Mouse (Mus musculus): Measurements from ENCODE around the gene 2210408I21Rik. TPM values are rescaled to one million over a fixed set of nuclear protein-coding genes. Genes with fewer than 3 reads are reported as not detected.

Gene 2210408I21Rik
- total and polyA plus RNA-seq, 3 experiments = 1.6 to 4.0 TPM; not detected in 1

DNA sequence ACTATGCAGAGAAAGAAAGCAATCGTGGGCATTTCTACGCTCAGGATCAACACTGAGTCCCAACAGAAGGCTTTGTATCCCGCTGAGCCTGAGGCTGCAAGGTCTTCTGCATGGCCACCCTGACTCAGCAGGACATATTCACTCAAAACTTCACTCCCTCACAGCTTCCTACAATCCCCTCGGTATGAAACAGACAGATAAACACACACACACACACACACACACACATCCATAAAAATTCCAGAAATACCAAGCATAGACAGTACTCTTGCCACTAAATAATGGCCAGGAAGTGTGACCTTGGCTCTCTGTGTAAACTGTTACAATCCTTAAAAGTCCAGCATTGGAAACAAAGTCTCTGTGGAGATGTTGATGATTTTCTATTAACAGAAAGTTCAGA, 458.7 kb downstream of the 2210408I21Rik start:
- H3K4me1 ChIP-seq (ENCODE audit: control insufficient read depth in 1 of 2, insufficient read depth in 2 of 2, low read length in 2 of 2) = no peaks in the 10 kb centered on the region

DNA sequence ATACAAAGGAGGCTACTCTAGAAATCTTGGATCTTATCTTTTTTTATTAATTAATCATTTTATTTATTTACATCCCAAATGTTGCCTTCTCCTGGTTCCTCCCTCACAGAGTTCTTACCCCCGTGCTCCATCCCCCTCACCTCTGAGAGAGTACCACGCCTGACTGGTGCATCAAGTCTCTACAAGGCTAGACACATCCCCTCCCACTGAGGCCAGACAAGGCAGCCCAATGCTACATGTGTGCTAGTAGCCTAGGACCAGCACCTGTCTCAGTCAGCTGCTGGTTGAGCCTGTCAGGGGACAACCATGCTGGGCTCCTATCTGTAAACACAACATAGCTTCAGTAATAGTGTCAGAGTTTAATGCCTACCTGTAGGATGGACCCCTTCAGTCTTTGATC, 480.0 kb downstream of the 2210408I21Rik start:
- Histone ChIP-seq H3K4me3 (ENCODE audit: control insufficient read depth in 1 of 2, insufficient read depth in 1 of 2, low read depth in 2 of 2, low read length in 2 of 2) (no peak overlapping the region), H3K4me1 (ENCODE audit: control insufficient read depth in 1 of 2, insufficient read depth in 2 of 2, low read length in 2 of 2) (no peaks in the 10 kb centered on the region), H3K9ac (ENCODE audit: control insufficient read depth, low read depth, low read length, poor library complexity, severe bottlenecking) (no peak overlapping the region), H3K27ac (ENCODE audit: control insufficient read depth, low read depth, low read length) (no peak overlapping the region), H3K79me2 (ENCODE audit: control insufficient read depth, insufficient read depth, low read length, poor library complexity) (no peaks in the 10 kb centered on the region), H3K9me3 (replicated peaks; ENCODE audit: insufficient read depth, low read length) (no peaks in the 10 kb centered on the region), H3K27me3 (ENCODE audit: control insufficient read depth in 1 of 2, insufficient read depth in 2 of 2, low read length in 2 of 2) (no peaks in the 10 kb centered on the region), H3K36me3 (ENCODE audit: control insufficient read depth in 1 of 2, insufficient read depth in 2 of 2, low read length in 2 of 2) (no peaks in the 10 kb centered on the region)
- TF ChIP-seq USF2 (IDR thresholded peaks at IDR 0.05; ENCODE audit: borderline replicate concordance in 1 of 2, insufficient read depth in 1 of 2, low read depth in 1 of 2, low read length in 2 of 2) = no peak
- TF ChIP-seq POLR2AphosphoS2 (IDR thresholded peaks at IDR 0.05; ENCODE audit: low read length) = no peak
- no peak for TF ChIP-seq CTCF (IDR thresholded peaks at IDR 0.05 in 2 of 3, conservative IDR thresholded peaks at IDR 0.05 in 1 of 3; ENCODE audit: control insufficient read depth in 1 of 3, insufficient read depth in 1 of 3, low read depth in 2 of 3, low read length in 3 of 3, poor library complexity in 1 of 3, severe bottlenecking in 1 of 3)
- DNase-seq (ENCODE audit: low read depth, low spot score) = no peak

More for the DNA sequence above, 458.7 kb downstream of the 2210408I21Rik start:
- TF ChIP-seq EP300 (IDR thresholded peaks at IDR 0.05; ENCODE audit: low read depth in 1 of 2, low read length in 2 of 2) = no peak
- no peak for TF ChIP-seq SMC3 (IDR thresholded peaks at IDR 0.05; ENCODE audit: low read depth, low read length)
- no peak for TF ChIP-seq MEF2A (IDR thresholded peaks at IDR 0.05; ENCODE audit: extremely low read depth, insufficient replicate concordance, low read depth, low read length, poor library complexity, severe bottlenecking)
- no peak for TF ChIP-seq MYB (IDR thresholded peaks at IDR 0.05; ENCODE audit: low read depth, low read length)
- no peak for TF ChIP-seq MXI1 (IDR thresholded peaks at IDR 0.05; ENCODE audit: low read depth, low read length)
- TF ChIP-seq HCFC1 (IDR thresholded peaks at IDR 0.05; ENCODE audit: low read depth, low read length) = no peak
- no peak for TF ChIP-seq UBTF (IDR thresholded peaks at IDR 0.05; ENCODE audit: borderline replicate concordance, insufficient read depth, low read depth, low read length)
- TF ChIP-seq RCOR1 (IDR thresholded peaks at IDR 0.05; ENCODE audit: low read depth, low read length) = no peak
- TF ChIP-seq NELFE (IDR thresholded peaks at IDR 0.05; ENCODE audit: low read depth, low read length) = no peak
- no peak for TF ChIP-seq ZKSCAN1 (IDR thresholded peaks at IDR 0.05; ENCODE audit: low read depth, low read length)
- TF ChIP-seq CTCF (IDR thresholded peaks at IDR 0.05 in 2 of 3, conservative IDR thresholded peaks at IDR 0.05 in 1 of 3; ENCODE audit: control insufficient read depth in 1 of 3, insufficient read depth in 1 of 3, low read depth in 2 of 3, low read length in 3 of 3, poor library complexity in 1 of 3, severe bottlenecking in 1 of 3) = no peak
- no peak for TF ChIP-seq SIN3A (IDR thresholded peaks at IDR 0.05; ENCODE audit: low read length)
- TF ChIP-seq KAT2A (conservative IDR thresholded peaks at IDR 0.05; ENCODE audit: low read depth, low read length) = no peak
- TF ChIP-seq NRF1 (IDR thresholded peaks at IDR 0.05; ENCODE audit: insufficient read depth, low read depth, low read length, poor library complexity, severe bottlenecking) = no peak
- no peak for TF ChIP-seq ZNF384 (IDR thresholded peaks at IDR 0.05; ENCODE audit: low read depth, low read length)
- TF ChIP-seq POLR2A (IDR thresholded peaks at IDR 0.05; ENCODE audit: control insufficient read depth in 1 of 2, insufficient read depth in 1 of 2, low read depth in 1 of 2, low read length in 2 of 2, poor library complexity in 1 of 2) = no peak
- no peak for DNase-seq (ENCODE audit: low read depth, low spot score)
- Histone ChIP-seq H3K79me2 (ENCODE audit: control insufficient read depth, insufficient read depth, low read length, poor library complexity) (no peaks in the 10 kb centered on the region), H3K27ac (ENCODE audit: control insufficient read depth, low read depth, low read length) (no peak overlapping the region), H3K36me3 (ENCODE audit: control insufficient read depth in 1 of 2, insufficient read depth in 2 of 2, low read length in 2 of 2) (no peaks in the 10 kb centered on the region), H3K4me3 (ENCODE audit: control insufficient read depth in 1 of 2, insufficient read depth in 1 of 2, low read depth in 2 of 2, low read length in 2 of 2) (no peak overlapping the region), H3K27me3 (ENCODE audit: control insufficient read depth in 1 of 2, insufficient read depth in 2 of 2, low read length in 2 of 2) (no peaks in the 10 kb centered on the region), H3K9me3 (replicated peaks; ENCODE audit: insufficient read depth, low read length) (no peaks in the 10 kb centered on the region), H3K9ac (ENCODE audit: control insufficient read depth, low read depth, low read length, poor library complexity, severe bottlenecking) (no peak overlapping the region)

Other genes with a start within 250 kb of the 2210408I21Rik start
- 16.9 and 17.1 TPM in 2 replicates for gene Slf1, start 67 bp upstream of the 2210408I21Rik start, total RNA-seq (2012; rRNA removed)
- 10 to 100 TPM in 1 of 2 experiments, not detected in 1; 20.9 TPM for gene Slf1, start 67 bp upstream of the 2210408I21Rik start, polyA plus RNA-seq (2012; ENCODE audit: insufficient read depth in 1 of 2, insufficient read length in 2 of 2, low read depth in 1 of 2, low replicate concordance in 2 of 2, missing spikeins in 1 of 2)

Data from MEL (cell line).